Mouse (Mus musculus) cerebellum, adult 2 months (tissue): Measurements from ENCODE around the gene Crtac1.

Experiments used
- CTCF ChIP-seq: fragments of 200-500 bp; IDR thresholded peaks from 2 replicates; pipeline ENCODE4 v1.5.1; 2011; ENCODE audit warnings: low read depth, mild to moderate bottlenecking, control low read depth, low read length, moderate library complexity, borderline replicate concordance; ENCODE audit not compliant: insufficient read depth
- POLR2A ChIP-seq: fragments of 200-500 bp; IDR thresholded peaks from 2 replicates; pipeline ENCODE4 v1.6.1; 2011; ENCODE audit warnings: low read length, control low read depth, borderline replicate concordance; ENCODE audit not compliant: insufficient read depth

DNA sequence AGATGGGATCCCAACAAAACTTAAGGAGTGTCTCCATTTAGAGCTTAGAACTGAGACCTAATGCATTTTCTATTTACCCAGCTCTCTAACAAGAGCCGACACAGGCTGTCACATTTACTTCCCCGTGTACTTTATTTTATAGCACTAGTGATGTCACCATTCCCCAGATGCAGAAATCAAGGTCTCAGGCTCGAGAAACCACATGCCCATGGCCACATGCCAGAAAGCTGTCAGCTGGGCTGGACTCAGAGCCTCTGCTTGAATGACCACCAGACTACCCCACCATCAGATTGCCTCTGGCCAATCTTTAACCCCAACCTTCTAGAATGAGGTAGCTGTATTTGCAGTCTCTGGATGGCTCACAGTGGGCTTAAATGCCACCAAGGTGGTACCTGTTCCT lies 188.2 kb downstream of the Crtac1 start:
- TF ChIP-seq POLR2A: no peak
- TF ChIP-seq CTCF: no peak
